Mouse (Mus musculus) liver, embryonic 12.5 days (tissue): ENCODE data around the gene Kctd10. TPM values are rescaled to one million over a fixed set of nuclear protein-coding genes. Genes with fewer than 3 reads are reported as not detected.

Experiments used
- ATAC-seq: fragments of 200-750 bp; cut with Nextera tagmentation; 2 replicates; pipeline ENCODE4 v1.8.0; 2017; ENCODE audit warnings: moderate number of reproducible peaks, mild to moderate bottlenecking, moderate library complexity
- H3K27ac ChIP-seq: fragments of 300-500 bp; sonication (generic); 2 replicates; pipeline ENCODE4 v1.5.1; 2016; ENCODE audit warnings: mild to moderate bottlenecking
- H3K27me3 ChIP-seq: fragments of 300-500 bp; sonication (generic); replicated peaks from 2 replicates; pipeline ENCODE4 v1.6.1; 2016; ENCODE audit warnings: mild to moderate bottlenecking, moderate library complexity
- H3K36me3 ChIP-seq: fragments of 300-500 bp; sonication (generic); 2 replicates; pipeline ENCODE4 v1.6.1; 2016; ENCODE audit warnings: mild to moderate bottlenecking, moderate library complexity
- H3K4me1 ChIP-seq: fragments of 300-500 bp; sonication (generic); 2 replicates; pipeline ENCODE4 v1.6.1; 2016
- H3K4me2 ChIP-seq: fragments of 300-500 bp; sonication (generic); 2 replicates; pipeline ENCODE4 v1.6.1; 2016; ENCODE audit warnings: mild to moderate bottlenecking, moderate library complexity
- H3K4me3 ChIP-seq: fragments of 300-500 bp; sonication (generic); 2 replicates; pipeline ENCODE4 v1.5.1; 2016; ENCODE audit warnings: mild to moderate bottlenecking, moderate library complexity
- H3K9ac ChIP-seq: fragments of 300-500 bp; sonication (generic); 2 replicates; pipeline ENCODE4 v1.6.1; 2016; ENCODE audit warnings: mild to moderate bottlenecking, moderate library complexity
- H3K9me3 ChIP-seq: fragments of 300-500 bp; sonication (generic); replicated peaks from 2 replicates; pipeline ENCODE4 v1.6.1; 2016; ENCODE audit warnings: mild to moderate bottlenecking, moderate library complexity
- WGBS: fragments of 180-500 bp; shearing (Covaris S2); methylation state at CpG from one replicate; pipeline ENCODE4 v1.1.7; 2016; ENCODE audit not compliant: insufficient replicate concordance; 5-methylcytosine and 5-hydroxymethylcytosine counted together
- polyA plus RNA-seq: library from polyadenylated mRNA; unstranded; fragments of >200 nt; fragmentation: Nextera tagmentation; extraction: Ambion mirVana; gene quantifications from 2 replicates; pipeline ENCODE4 v1.2.1, GENCODE M21; 2016

Kctd10 gene
- 35.5 and 36.2 TPM in 2 replicates for polyA plus RNA-seq

GRCm38 (mm10) chr5:114380209-114381012 is at the start of gene Kctd10, which contains the start of gene Ube3b:
Gene Kctd10, minus strand, starts transcription at chr5:114380508.
Gene Ube3b, plus strand, starts transcription at chr5:114380607.
- H3K27ac ChIP-seq: peak within 1 kb of the TSS; percentile 93
- peak; percentile 94 for ATAC-seq
- H3K4me2 ChIP-seq: peak within 1 kb of the TSS; percentile 96
- H3K27me3 ChIP-seq: no peaks in the 10 kb centered on the region
- peaks cover 37% of the 10 kb centered on the region for H3K36me3 ChIP-seq
- H3K9ac ChIP-seq: peak within 1 kb of the TSS; percentile 92
- WGBS: under 1% methylated on average over 74 of the region's 74 CpGs
- H3K9me3 ChIP-seq: no peaks in the 10 kb centered on the region
- H3K4me3 ChIP-seq: peak within 1 kb of the TSS; percentile 87
- peaks cover 63% of the 10 kb centered on the region for H3K4me1 ChIP-seq

- no peak for ATAC-seq
- H3K27ac ChIP-seq: no peak overlapping the region
- H3K9ac ChIP-seq: no peak overlapping the region
- 74% methylated on average over 7 of the region's 7 CpGs for WGBS
- H3K4me1 ChIP-seq: no peaks in the 10 kb centered on the region
- no peak overlapping the region for H3K4me2 ChIP-seq
- no peak overlapping the region for H3K4me3 ChIP-seq
- no peaks in the 10 kb centered on the region for H3K9me3 ChIP-seq
- H3K36me3 ChIP-seq: peaks cover 7% of the 10 kb centered on the region; the same call in 1 of the 2 replicates
- 0 out of 2 replicates have a peak, but pooled peaks cover 9% of the 10 kb centered on the region for H3K27me3 ChIP-seq
Observed at GRCm38 (mm10) chr5:114429781-114430180, 49.5 kb upstream of the Kctd10 start.

- ATAC-seq: no peak
- no peak overlapping the region for H3K9ac ChIP-seq
- 70% methylated on average over 18 of the region's 18 CpGs for WGBS
- H3K4me2 ChIP-seq: no peak overlapping the region
- H3K4me1 ChIP-seq: no peaks in the 10 kb centered on the region
- H3K9me3 ChIP-seq: no peaks in the 10 kb centered on the region
- H3K27me3 ChIP-seq: 0 out of 2 replicates have a peak, but pooled peaks cover 9% of the 10 kb centered on the region
- no peak overlapping the region for H3K4me3 ChIP-seq
- H3K36me3 ChIP-seq: no peaks in the 10 kb centered on the region
- no peak overlapping the region for H3K27ac ChIP-seq
Observed at GRCm38 (mm10) chr5:114428621-114429020, 48.3 kb upstream of the Kctd10 start.

- ATAC-seq: no peak
- H3K36me3 ChIP-seq: no peaks in the 10 kb centered on the region
- 68% methylated on average over 6 of the region's 6 CpGs for WGBS
- H3K4me3 ChIP-seq: no peak overlapping the region
- H3K4me1 ChIP-seq: peaks cover 10% of the 10 kb centered on the region
- H3K27me3 ChIP-seq: 0 out of 2 replicates have a peak, but pooled peaks cover 9% of the 10 kb centered on the region
- H3K4me2 ChIP-seq: no peak overlapping the region
- no peaks in the 10 kb centered on the region for H3K9me3 ChIP-seq
- H3K9ac ChIP-seq: no peak overlapping the region
- no peak overlapping the region for H3K27ac ChIP-seq
Observed at GRCm38 (mm10) chr5:114426732-114427131, 46.4 kb upstream of the Kctd10 start.

GRCm38 (mm10) chr5:114423961-114424360 is 43.7 kb upstream of the Kctd10 start:
- Histone ChIP-seq H3K4me2 (no peak overlapping the region), H3K4me3 (no peak overlapping the region), H3K9me3 (no peaks in the 10 kb centered on the region), H3K36me3 (peaks cover 21% of the 10 kb centered on the region), H3K4me1 (peaks cover 17% of the 10 kb centered on the region), H3K9ac (no peak overlapping the region), H3K27ac (no peak overlapping the region), H3K27me3 (no peaks in the 10 kb centered on the region)
- no peak for ATAC-seq
- WGBS: 75% methylated on average over 5 of the region's 5 CpGs

DNA sequence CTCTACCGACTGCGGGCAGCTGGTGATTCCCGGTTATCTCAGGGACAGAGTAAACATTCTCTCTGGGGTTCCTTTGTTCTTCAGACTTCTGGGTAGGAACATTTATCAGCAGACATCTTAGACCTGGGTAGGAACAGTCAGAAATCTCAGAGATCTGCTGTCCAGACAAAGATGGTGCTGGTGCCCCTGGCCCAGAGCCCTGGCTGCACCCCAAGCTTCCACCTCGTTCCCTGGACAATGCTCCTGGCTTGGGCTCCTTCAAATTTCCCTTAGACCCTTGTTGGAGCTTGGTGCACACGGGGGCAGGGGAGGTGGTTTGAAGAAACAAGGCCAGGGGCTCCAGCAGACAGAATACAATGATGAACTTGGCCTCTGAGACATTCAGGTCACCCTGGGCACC is 42.3 kb upstream of the Kctd10 start:
- peak overlapping the region; percentile 64; the same call in 1 of the 2 replicates for H3K27ac ChIP-seq

DNA sequence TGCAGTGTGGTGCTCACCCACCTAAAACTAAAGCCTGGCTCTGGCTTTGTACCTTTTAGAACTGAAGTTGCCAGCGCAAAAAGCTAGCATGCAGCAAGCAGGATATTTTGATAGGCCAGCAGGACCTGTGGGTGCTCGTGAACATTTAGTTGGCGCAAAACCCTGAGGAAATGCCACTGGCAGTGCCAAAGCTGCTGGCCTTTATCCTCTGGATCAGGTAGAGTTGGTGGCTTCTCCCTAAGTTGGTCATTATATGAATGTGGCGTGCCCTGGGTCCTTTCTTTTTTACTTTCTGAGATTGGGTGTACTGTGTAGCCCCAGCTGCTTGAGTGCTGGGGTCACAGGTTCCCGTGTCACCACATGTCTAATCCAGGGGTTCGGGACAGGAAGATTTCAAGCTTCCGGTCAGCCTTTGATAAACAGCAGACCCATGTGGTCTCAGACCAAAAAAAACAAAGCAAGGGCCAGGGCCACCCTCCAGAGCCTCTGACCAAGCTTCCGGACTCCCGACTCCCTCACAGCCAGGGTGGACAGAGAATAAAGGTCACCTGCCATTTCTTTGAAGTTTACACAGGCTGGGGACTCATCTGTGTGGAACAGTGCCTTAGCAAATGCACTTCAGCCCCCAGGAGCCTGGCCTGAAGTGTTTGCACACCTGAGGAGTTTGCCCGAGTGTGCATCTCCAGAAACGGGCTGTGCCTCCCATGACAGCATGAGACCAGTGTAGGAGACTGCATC is 41.4 kb upstream of the Kctd10 start:
- Histone ChIP-seq H3K36me3 (peaks cover 44% of the 10 kb centered on the region), H3K9me3 (no peaks in the 10 kb centered on the region), H3K4me3 (no peak overlapping the region), H3K9ac (no peak overlapping the region), H3K27ac (peak overlapping the region; percentile 64), H3K4me2 (no peak overlapping the region; the same call in 1 of the 2 replicates), H3K27me3 (no peaks in the 10 kb centered on the region), H3K4me1 (peaks cover 17% of the 10 kb centered on the region)
- WGBS: 68% methylated on average over 11 of the region's 11 CpGs
- ATAC-seq: peak; percentile 35; the same call in 1 of the 2 replicates

More for the DNA sequence above, 42.3 kb upstream of the Kctd10 start:
- no peak overlapping the region; the same call in 1 of the 2 replicates for H3K4me2 ChIP-seq
- 35% methylated on average over 5 of the region's 5 CpGs for WGBS
- peaks cover 35% of the 10 kb centered on the region for H3K36me3 ChIP-seq
- no peak overlapping the region for H3K4me3 ChIP-seq
- H3K9me3 ChIP-seq: no peaks in the 10 kb centered on the region
- H3K4me1 ChIP-seq: peaks cover 17% of the 10 kb centered on the region
- H3K9ac ChIP-seq: no peak overlapping the region
- ATAC-seq: no peak
- no peaks in the 10 kb centered on the region for H3K27me3 ChIP-seq

GRCm38 (mm10) chr5:114418541-114418940 is 38.2 kb upstream of the Kctd10 start:
- 72% methylated on average over 8 of the region's 8 CpGs for WGBS
- Histone ChIP-seq H3K4me3 (no peak overlapping the region), H3K9me3 (no peaks in the 10 kb centered on the region), H3K27ac (no peak overlapping the region), H3K4me1 (peaks cover 17% of the 10 kb centered on the region), H3K4me2 (no peak overlapping the region), H3K36me3 (peaks cover 75% of the 10 kb centered on the region), H3K9ac (no peak overlapping the region), H3K27me3 (no peaks in the 10 kb centered on the region)
- no peak for ATAC-seq

DNA sequence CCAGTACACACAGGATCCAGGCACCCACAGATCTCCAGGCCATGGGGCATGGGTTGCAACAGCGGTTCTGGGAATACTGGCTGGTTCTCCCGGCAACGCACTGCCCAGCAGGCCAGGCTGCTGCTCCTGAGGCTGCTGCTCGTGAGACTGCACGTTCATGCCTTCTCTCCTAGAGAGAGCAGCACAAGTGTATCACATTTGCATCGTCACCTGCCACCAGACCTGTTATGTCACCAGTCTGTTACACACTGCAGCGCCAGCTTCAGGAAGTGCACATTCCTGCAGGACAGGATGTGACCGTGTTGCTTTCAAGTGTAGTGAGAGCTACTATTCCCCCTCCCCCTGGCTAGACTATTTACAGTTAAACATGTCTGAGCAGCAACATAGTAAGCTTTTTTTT is 36.5 kb upstream of the Kctd10 start:
- Histone ChIP-seq H3K9me3 (no peaks in the 10 kb centered on the region), H3K27ac (no peak overlapping the region), H3K27me3 (no peaks in the 10 kb centered on the region), H3K4me2 (no peak overlapping the region), H3K4me1 (peaks cover 17% of the 10 kb centered on the region; the same call in 1 of the 2 replicates), H3K36me3 (peaks cover 92% of the 10 kb centered on the region), H3K9ac (no peak overlapping the region), H3K4me3 (no peak overlapping the region)
- 79% methylated on average over 8 of the region's 8 CpGs for WGBS
- no peak for ATAC-seq

DNA sequence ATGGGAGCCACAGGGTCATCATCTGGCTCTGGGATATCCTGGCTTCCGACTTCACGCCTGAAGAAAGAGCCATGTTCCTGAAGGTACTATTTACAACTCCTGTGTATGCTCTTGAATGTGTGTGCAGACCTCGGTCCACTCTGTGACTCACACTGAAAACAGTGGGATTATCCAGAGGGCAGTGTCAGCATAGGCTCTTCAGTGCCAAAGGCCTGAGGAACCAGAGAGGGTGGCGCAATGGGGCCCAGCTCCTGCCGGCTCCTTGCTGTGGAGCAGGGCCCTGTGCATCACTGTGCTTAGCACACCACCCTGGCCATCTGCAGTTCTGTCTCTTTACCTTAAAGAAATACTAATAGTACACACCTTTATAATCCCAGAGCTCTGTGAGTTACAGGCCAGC is 35.3 kb upstream of the Kctd10 start:
- Histone ChIP-seq H3K27me3 (no peaks in the 10 kb centered on the region), H3K9ac (no peak overlapping the region), H3K27ac (no peak overlapping the region), H3K4me1 (peaks cover 8% of the 10 kb centered on the region; the same call in 1 of the 2 replicates), H3K36me3 (peaks cover 100% of the 10 kb centered on the region), H3K9me3 (no peaks in the 10 kb centered on the region), H3K4me2 (no peak overlapping the region), H3K4me3 (no peak overlapping the region)
- ATAC-seq: no peak
- 88% methylated on average over 5 of the region's 5 CpGs for WGBS

- no peak for ATAC-seq
- Histone ChIP-seq H3K36me3 (peaks cover 100% of the 10 kb centered on the region), H3K4me1 (peaks cover 8% of the 10 kb centered on the region; the same call in 1 of the 2 replicates), H3K4me3 (no peak overlapping the region), H3K9me3 (no peaks in the 10 kb centered on the region), H3K27me3 (no peaks in the 10 kb centered on the region), H3K4me2 (no peak overlapping the region), H3K9ac (no peak overlapping the region), H3K27ac (0 out of 2 replicates have a peak overlapping the region, but pooled peaks have one; percentile 5)
- WGBS: 76% methylated on average over 16 of the region's 16 CpGs
Observed at GRCm38 (mm10) chr5:114413067-114413735, 32.9 kb upstream of the Kctd10 start.
